Mouse (Mus musculus) midbrain, embryonic 11.5 days (tissue): ENCODE data around the gene Pfn4. TPM values are rescaled to one million over a fixed set of nuclear protein-coding genes. Genes with fewer than 3 reads are reported as not detected.

Source experiments
- ATAC-seq: fragments of 200-750 bp; cut with Nextera tagmentation; 2 replicates; pipeline ENCODE4 v1.8.0; 2017; ENCODE audit warnings: moderate TSS enrichment, moderate library complexity; ENCODE audit not compliant: low FRiP score
- DNase-seq: peaks from one replicate; pipeline ENCODE4 v3.0.0; 2015; ENCODE audit warnings: low spot score; ENCODE audit errors: missing footprints
- H3K27ac ChIP-seq: fragments of 300-500 bp; sonication (generic); 2 replicates; pipeline ENCODE4 v1.5.1; 2014; ENCODE audit warnings: low read depth, low read length
- H3K27me3 ChIP-seq: fragments of 300-500 bp; sonication (generic); 2 replicates; pipeline ENCODE4 v1.6.1; 2014; ENCODE audit warnings: mild to moderate bottlenecking, low read length, moderate library complexity, mixed read lengths; ENCODE audit not compliant: control insufficient read depth, insufficient read depth
- H3K36me3 ChIP-seq: fragments of 300-500 bp; sonication (generic); 2 replicates; pipeline ENCODE4 v1.6.1; 2014; ENCODE audit warnings: mild to moderate bottlenecking, low read length, moderate library complexity, mixed read lengths; ENCODE audit not compliant: control insufficient read depth, insufficient read depth
- H3K4me1 ChIP-seq: fragments of 300-500 bp; sonication (generic); 2 replicates; pipeline ENCODE4 v1.6.1; 2014; ENCODE audit warnings: low read length; ENCODE audit not compliant: control insufficient read depth, insufficient read depth
- H3K4me2 ChIP-seq: fragments of 300-500 bp; sonication (generic); 2 replicates; pipeline ENCODE4 v1.6.1; 2014; ENCODE audit warnings: mild to moderate bottlenecking, moderate library complexity
- H3K4me3 ChIP-seq: fragments of 300-500 bp; sonication (generic); 2 replicates; pipeline ENCODE4 v1.5.1; 2014; ENCODE audit warnings: low read depth, low read length
- H3K9ac ChIP-seq: fragments of 300-500 bp; sonication (generic); 2 replicates; pipeline ENCODE4 v1.6.1; 2014; ENCODE audit warnings: low read length
- H3K9me3 ChIP-seq: fragments of 300-500 bp; sonication (generic); 2 replicates; pipeline ENCODE4 v1.6.1; 2016; ENCODE audit warnings: low read length; ENCODE audit not compliant: control insufficient read depth
- WGBS: fragments of 180-500 bp; shearing (Covaris S2); extraction: QIAGEN DNeasy Blood & Tissue Kit; methylation state at CpG from one replicate; pipeline ENCODE4 v1.1.7; 2014; 5-methylcytosine and 5-hydroxymethylcytosine counted together
- polyA plus RNA-seq: library from polyadenylated mRNA; unstranded; fragments of >200 nt; fragmentation: Nextera tagmentation; extraction: Ambion mirVana; gene quantifications from 2 replicates; pipeline ENCODE4 v1.2.1, GENCODE M21; 2014

The Pfn4 gene
- polyA plus RNA-seq, 1 experiment from 2014 or later = 3.8 TPM

- Histone ChIP-seq H3K4me3 (no peak overlapping the region), H3K9ac (no peak overlapping the region), H3K4me2 (no peak overlapping the region), H3K9me3 (no peaks in the 10 kb centered on the region), H3K27ac (no peak overlapping the region), H3K36me3 (no peaks in the 10 kb centered on the region), H3K4me1 (peaks cover 13% of the 10 kb centered on the region), H3K27me3 (no peaks in the 10 kb centered on the region)
- DNase-seq (no peak), ATAC-seq (no peak)
- WGBS = 93% methylated on average over 4 of the region's 4 CpGs
Observed at GRCm38 (mm10) chr12:4813636-4814035, 44.8 kb downstream of the Pfn4 start.

GRCm38 (mm10) chr12:4816680-4817360, 48.0 kb downstream of the Pfn4 start:
- Histone ChIP-seq H3K9me3 (no peaks in the 10 kb centered on the region), H3K36me3 (peaks cover 2% of the 10 kb centered on the region; the same call in 1 of the 2 replicates), H3K27ac (peak overlapping the region; percentile 57; the same call in 1 of the 2 replicates), H3K4me1 (peaks cover 14% of the 10 kb centered on the region), H3K4me3 (peak overlapping the region; percentile 87), H3K4me2 (peak overlapping the region; percentile 74), H3K27me3 (no peaks in the 10 kb centered on the region), H3K9ac (peak overlapping the region; percentile 66)
- WGBS = 10% methylated on average over 24 of the region's 24 CpGs
- ATAC-seq (peak; percentile 79; the same call in 1 of the 2 replicates), DNase-seq (no peak)

- H3K27me3 ChIP-seq = no peaks in the 10 kb centered on the region
- peak within 1 kb of the TSS; percentile 93 for H3K4me2 ChIP-seq
- under 1% methylated on average over 49 of the region's 49 CpGs for WGBS
- ATAC-seq (peak; percentile 99), DNase-seq (peak; percentile 100)
- H3K4me3 ChIP-seq = peak within 1 kb of the TSS; percentile 87
- peak within 1 kb of the TSS; percentile 57; the same call in 1 of the 2 replicates for H3K27ac ChIP-seq
- peak within 1 kb of the TSS; percentile 72 for H3K9ac ChIP-seq
- peaks cover 14% of the 10 kb centered on the region for H3K4me1 ChIP-seq
- no peaks in the 10 kb centered on the region for H3K9me3 ChIP-seq
- H3K36me3 ChIP-seq = peaks cover 2% of the 10 kb centered on the region; the same call in 1 of the 2 replicates
Observed at GRCm38 (mm10) chr12:4817361-4818101, 48.7 kb downstream of the Pfn4 start, which contains the start of gene Sf3b6. Sf3b6 (plus strand) TSS chr12:4817544.

GRCm38 (mm10) chr12:4827256-4827655, 58.4 kb downstream of the Pfn4 start:
- H3K9me3 ChIP-seq = no peaks in the 10 kb centered on the region
- WGBS = 80% methylated on average over 3 of the region's 3 CpGs
- H3K27me3 ChIP-seq = no peaks in the 10 kb centered on the region
- H3K9ac ChIP-seq = no peak overlapping the region
- H3K27ac ChIP-seq = no peak overlapping the region
- no peak overlapping the region for H3K4me2 ChIP-seq
- ATAC-seq (no peak), DNase-seq (no peak)
- no peak overlapping the region for H3K4me3 ChIP-seq
- H3K4me1 ChIP-seq = no peaks in the 10 kb centered on the region
- H3K36me3 ChIP-seq = peaks cover 5% of the 10 kb centered on the region; the same call in 1 of the 2 replicates

Other genes starting within 250 kb of the Pfn4 start
- gene Itsn2, start 176.4 kb upstream of the Pfn4 start, polyA plus RNA-seq = 13.8 and 16.6 TPM in 2 replicates
- gene Gm3625, start 176.1 kb upstream of the Pfn4 start, polyA plus RNA-seq = not detected in 2 replicates
- 0.19 and 0.41 TPM in 2 replicates for gene Fam228a, start 30.6 kb upstream of the Pfn4 start, polyA plus RNA-seq
- gene Fam228b, start 245 bp downstream of the Pfn4 start, polyA plus RNA-seq = 4.2 and 4.3 TPM in 2 replicates
- gene Sf3b6, start 48.5 kb downstream of the Pfn4 start, polyA plus RNA-seq = 367 and 402 TPM in 2 replicates
- 6.3 and 9.0 TPM in 2 replicates for gene Fkbp1b, start 72.6 kb downstream of the Pfn4 start, polyA plus RNA-seq
- 16.7 and 17.8 TPM in 2 replicates for gene Wdcp, start 74.3 kb downstream of the Pfn4 start, polyA plus RNA-seq
- 3.6 and 4.1 TPM in 2 replicates for gene Mfsd2b, start 105.3 kb downstream of the Pfn4 start, polyA plus RNA-seq
- gene Ubxn2a, start 138.7 kb downstream of the Pfn4 start, polyA plus RNA-seq = 20.3 and 23.7 TPM in 2 replicates
- 20.4 and 22.3 TPM in 2 replicates for gene Atad2b, start 148.3 kb downstream of the Pfn4 start, polyA plus RNA-seq